Mouse (Mus musculus) kidney, postnatal 0 days (tissue): ENCODE measurements around the gene Rfwd3. TPM values are rescaled to one million over a fixed set of nuclear protein-coding genes. Genes with fewer than 3 reads are reported as not detected.
A peak's percentile ranks its signal among the peaks of the same experiment; 100 is the strongest.
"Not testable (repeated sequence)": the region's sequence is repeated elsewhere in the genome, so short reads cannot be mapped to it uniquely, and the experiment has no call there.

Source experiments
- ATAC-seq: fragments of 200-750 bp; cut with Nextera tagmentation; replicated peaks from 2 replicates; pipeline ENCODE4 v1.8.0; 2017; ENCODE audit warnings: low read depth, moderate number of reproducible peaks, moderate TSS enrichment, moderate library complexity; ENCODE audit not compliant: low FRiP score
- DNase-seq: peaks from one replicate; pipeline ENCODE4 v3.0.0-alpha.2; 2016; ENCODE audit warnings: low spot score
- H3K27ac ChIP-seq: fragments of 300-500 bp; sonication (generic); 2 replicates; pipeline ENCODE4 v1.5.1; 2014; ENCODE audit warnings: mild to moderate bottlenecking
- H3K27me3 ChIP-seq: fragments of 300-500 bp; sonication (generic); 2 replicates; pipeline ENCODE4 v1.6.1; 2014; ENCODE audit warnings: low read length, mixed read lengths; ENCODE audit not compliant: insufficient read depth
- H3K36me3 ChIP-seq: fragments of 300-500 bp; sonication (generic); 2 replicates; pipeline ENCODE4 v1.6.1; 2014; ENCODE audit warnings: low read length, mixed read lengths; ENCODE audit not compliant: insufficient read depth
- H3K4me1 ChIP-seq: fragments of 300-500 bp; sonication (generic); replicated peaks from 2 replicates; pipeline ENCODE4 v1.6.1; 2014; ENCODE audit warnings: antibody characterized with exemption, low read length, mixed read lengths; ENCODE audit not compliant: insufficient read depth
- H3K4me2 ChIP-seq: fragments of 300-500 bp; sonication (generic); 2 replicates; pipeline ENCODE4 v1.6.1; 2014; ENCODE audit warnings: mild to moderate bottlenecking, low read length, moderate library complexity, mixed read lengths
- H3K4me3 ChIP-seq: fragments of 300-500 bp; sonication (generic); replicated peaks from 2 replicates; pipeline ENCODE4 v1.5.1; 2014; ENCODE audit warnings: low read depth, low read length
- H3K9ac ChIP-seq: fragments of 300-500 bp; sonication (generic); 2 replicates; pipeline ENCODE4 v1.6.1; 2014; ENCODE audit warnings: low read depth, low read length
- H3K9me3 ChIP-seq: fragments of 300-500 bp; sonication (generic); replicated peaks from 2 replicates; pipeline ENCODE4 v1.6.1; 2016; ENCODE audit warnings: low read length, inconsistent platforms, mixed read lengths
- CTCF ChIP-seq: IDR thresholded peaks from 2 replicates; pipeline ENCODE4 v1.5.1; 2016; ENCODE audit warnings: antibody characterized with exemption, low read depth, mild to moderate bottlenecking, moderate library complexity
- WGBS: fragments of 180-500 bp; shearing (Covaris S2); extraction: QIAGEN DNeasy Blood & Tissue Kit; methylation state at CpG from one replicate; pipeline ENCODE4 v1.1.7; 2014; 5-methylcytosine and 5-hydroxymethylcytosine counted together
- polyA plus RNA-seq: library from polyadenylated mRNA; unstranded; fragments of >200 nt; fragmentation: Nextera tagmentation; extraction: Ambion mirVana; gene quantifications from 2 replicates; pipeline ENCODE4 v1.2.1, GENCODE M21; 2015

Rfwd3 gene
- polyA plus RNA-seq, 1 experiment from 2014 or later: 24.7 TPM

- Histone ChIP-seq H3K4me2 (no peak overlapping the region), H3K4me1 (no peaks in the 10 kb centered on the region), H3K9ac (no peak overlapping the region), H3K27ac (no peak overlapping the region), H3K36me3 (no peaks in the 10 kb centered on the region), H3K4me3 (no peak overlapping the region), H3K9me3 (no peaks in the 10 kb centered on the region), H3K27me3 (no peaks in the 10 kb centered on the region)
- ATAC-seq (no peak), DNase-seq (no peak)
- WGBS: 52% methylated on average over 2 of the region's 2 CpGs
- no peak for TF ChIP-seq CTCF
These were observed 49.9 kb downstream of the Rfwd3 start for GRCm38 (mm10) chr8:111250111-111250510.

GRCm38 (mm10) chr8:111248136-111248535 is 51.9 kb downstream of the Rfwd3 start:
- no peaks in the 10 kb centered on the region for H3K9me3 ChIP-seq
- no peaks in the 10 kb centered on the region for H3K27me3 ChIP-seq
- no peak for ATAC-seq
- H3K4me3 ChIP-seq: no peak overlapping the region
- H3K36me3 ChIP-seq: no peaks in the 10 kb centered on the region
- no peak overlapping the region for H3K27ac ChIP-seq
- H3K9ac ChIP-seq: no peak overlapping the region
- no peak for DNase-seq
- no peak overlapping the region for H3K4me2 ChIP-seq
- TF ChIP-seq CTCF: no peak
- no peaks in the 10 kb centered on the region for H3K4me1 ChIP-seq

- not testable (repeated sequence) for H3K4me3 ChIP-seq, H3K4me2 ChIP-seq, H3K9me3 ChIP-seq, DNase-seq, H3K9ac ChIP-seq, H3K36me3 ChIP-seq, ATAC-seq, H3K27me3 ChIP-seq, H3K4me1 ChIP-seq
- 97% methylated on average over 1 of the region's 1 CpGs for WGBS
- 0 out of 2 replicates have a peak overlapping the region, but pooled peaks have one; percentile 42 for H3K27ac ChIP-seq
These were observed 53.2 kb downstream of the Rfwd3 start for GRCm38 (mm10) chr8:111246864-111247263.

- DNase-seq: no peak
- H3K4me2 ChIP-seq: no peak overlapping the region
- no peak overlapping the region for H3K4me3 ChIP-seq
These were observed 53.7 kb downstream of the Rfwd3 start for GRCm38 (mm10) chr8:111246287-111246830.

GRCm38 (mm10) chr8:111237301-111237700 is 62.7 kb downstream of the Rfwd3 start:
- Histone ChIP-seq H3K9ac (no peak overlapping the region), H3K4me3 (no peak overlapping the region), H3K36me3 (no peaks in the 10 kb centered on the region), H3K27me3 (no peaks in the 10 kb centered on the region), H3K9me3 (no peaks in the 10 kb centered on the region), H3K27ac (peak overlapping the region; percentile 13; the same call in 1 of the 2 replicates), H3K4me2 (no peak overlapping the region), H3K4me1 (no peaks in the 10 kb centered on the region)
- no peak for DNase-seq
- TF ChIP-seq CTCF: no peak
- no peak for ATAC-seq
- 75% methylated on average over 3 of the region's 3 CpGs for WGBS

More at GRCm38 (mm10) chr8:111246287-111246830, 53.7 kb downstream of the Rfwd3 start:
- TF ChIP-seq CTCF: no peak
- no peak for ATAC-seq
- WGBS: 78% methylated on average over 4 of the region's 4 CpGs
- H3K27me3 ChIP-seq: no peaks in the 10 kb centered on the region
- H3K9ac ChIP-seq: no peak overlapping the region
- no peaks in the 10 kb centered on the region for H3K36me3 ChIP-seq
- no peaks in the 10 kb centered on the region for H3K9me3 ChIP-seq
- H3K27ac ChIP-seq: 0 out of 2 replicates have a peak overlapping the region, but pooled peaks have one; percentile 42
- no peaks in the 10 kb centered on the region for H3K4me1 ChIP-seq

- 89% methylated on average over 2 of the region's 2 CpGs for WGBS
- no peak for ATAC-seq
These were observed 66.3 kb downstream of the Rfwd3 start for GRCm38 (mm10) chr8:111233730-111234129.

GRCm38 (mm10) chr8:111224153-111224552 is 75.9 kb downstream of the Rfwd3 start:
- Histone ChIP-seq H3K27ac (no peak overlapping the region), H3K9me3 (no peaks in the 10 kb centered on the region), H3K27me3 (no peaks in the 10 kb centered on the region), H3K4me3 (no peak overlapping the region), H3K36me3 (no peaks in the 10 kb centered on the region), H3K9ac (no peak overlapping the region), H3K4me2 (no peak overlapping the region), H3K4me1 (no peaks in the 10 kb centered on the region)
- 44% methylated on average over 5 of the region's 5 CpGs for WGBS
- ATAC-seq: no peak
- TF ChIP-seq CTCF: no peak
- DNase-seq: no peak

More at GRCm38 (mm10) chr8:111233730-111234129, 66.3 kb downstream of the Rfwd3 start:
- Histone ChIP-seq H3K36me3 (no peaks in the 10 kb centered on the region), H3K27me3 (no peaks in the 10 kb centered on the region), H3K9ac (no peak overlapping the region), H3K4me2 (no peak overlapping the region), H3K9me3 (no peaks in the 10 kb centered on the region), H3K4me1 (no peaks in the 10 kb centered on the region), H3K27ac (no peak overlapping the region), H3K4me3 (no peak overlapping the region)
- no peak for DNase-seq
- no peak for TF ChIP-seq CTCF

Other genes with a start within 250 kb of the Rfwd3 start
- 29.8 and 37.6 TPM in 2 replicates for gene Exosc6, start 243.9 kb downstream of the Rfwd3 start, polyA plus RNA-seq
- 76.6 and 89.9 TPM in 2 replicates for gene Clec18a, start 207.8 kb downstream of the Rfwd3 start, polyA plus RNA-seq
- gene Pdpr, start 205.6 kb downstream of the Rfwd3 start, polyA plus RNA-seq: 8.5 and 9.7 TPM in 2 replicates
- 63.0 and 66.1 TPM in 2 replicates for gene Glg1, start 41.0 kb downstream of the Rfwd3 start, polyA plus RNA-seq
- gene Mlkl, start 38.0 kb upstream of the Rfwd3 start, polyA plus RNA-seq: 2.5 and 3.1 TPM in 2 replicates
- 5.0 and 5.4 TPM in 2 replicates for gene Fa2h, start 93.6 kb upstream of the Rfwd3 start, polyA plus RNA-seq
- 3.2 TPM in 2 replicates for gene Wdr59, start 221.9 kb upstream of the Rfwd3 start, polyA plus RNA-seq
- gene Znrf1, start 235.9 kb upstream of the Rfwd3 start, polyA plus RNA-seq: 17.9 and 22.5 TPM in 2 replicates